7 mouse cellular contexts compared by ENCODE assay signal in genomic region chr13:83604785-83605184, GRCm38 (mm10).
DNase-seq lines count a peak whose midpoint lies in the region; ATAC-seq and TF ChIP-seq lines count a peak whose summit lies in the region.

No protein-coding gene starts in this region.

- H3K27me3 ChIP-seq in lung, postnatal 0 days (replicated peaks; ENCODE audit: insufficient read depth, low read length) = no peaks in the 10 kb centered on the region
- no peaks in the 10 kb centered on the region for H3K27me3 ChIP-seq in limb, embryonic 14.5 days (ENCODE audit: control insufficient read depth, insufficient read depth, low read length)
- no peaks in the 10 kb centered on the region for H3K27me3 ChIP-seq in stomach, embryonic 14.5 days (ENCODE audit: control insufficient read depth, insufficient read depth, low read length)

- H3K4me2 ChIP-seq in lung, postnatal 0 days (replicated peaks; ENCODE audit: low read depth, low read length) = no peak overlapping the region
- no peak overlapping the region for H3K4me2 ChIP-seq in limb, embryonic 14.5 days (replicated peaks; ENCODE audit: low read depth, low read length, severe bottlenecking)
- no peak overlapping the region for H3K4me2 ChIP-seq in stomach, embryonic 14.5 days (replicated peaks; ENCODE audit: low read depth, low read length)

- peak; percentile 15 for TF ChIP-seq CTCF in lung, postnatal 0 days (IDR thresholded peaks at IDR 0.05)
- TF ChIP-seq CTCF in lung, adult 2 months (IDR thresholded peaks at IDR 0.05; ENCODE audit: insufficient read depth, low read length) = no peak
- no peak for TF ChIP-seq CTCF in embryonic fibroblast, embryonic 13.5 days (IDR thresholded peaks at IDR 0.05; ENCODE audit: borderline replicate concordance, insufficient read depth, low read length)

- TF ChIP-seq EP300 in lung, postnatal 0 days (IDR thresholded peaks at IDR 0.05) = no peak

- intact Hi-C loops in left cerebral cortex, postnatal 36 days (cut with DNase I) = no loop called here

- H3K9me3 ChIP-seq in lung, postnatal 0 days (ENCODE audit: low read length) = no peaks in the 10 kb centered on the region
- no peaks in the 10 kb centered on the region for H3K9me3 ChIP-seq in limb, embryonic 14.5 days (ENCODE audit: control insufficient read depth, low read length)
- no peaks in the 10 kb centered on the region for H3K9me3 ChIP-seq in stomach, embryonic 14.5 days (ENCODE audit: control insufficient read depth, low read depth, low read length)

- DNase-seq in lung, postnatal 0 days (ENCODE audit: low spot score) = peak; percentile 27
- no peak for DNase-seq in lung, adult 2 months
- no peak for DNase-seq in limb, embryonic 14.5 days (ENCODE audit: low spot score)
- no peak for DNase-seq in left cerebral cortex, postnatal 36 days (ENCODE audit: low spot score in 2 of 2)

- no peak overlapping the region for H3K4me3 ChIP-seq in lung, postnatal 0 days (ENCODE audit: low read depth, low read length)
- H3K4me3 ChIP-seq in lung, adult 2 months (replicated peaks; ENCODE audit: extremely low read depth, low read depth, low read length) = no peak overlapping the region
- no peak overlapping the region for H3K4me3 ChIP-seq in embryonic fibroblast, embryonic 13.5 days (ENCODE audit: insufficient read depth, low read length)
- no peak overlapping the region for H3K4me3 ChIP-seq in limb, embryonic 14.5 days (replicated peaks; ENCODE audit: low read length)
- no peak overlapping the region for H3K4me3 ChIP-seq in stomach, embryonic 14.5 days (ENCODE audit: low read depth, low read length)

- H3K4me1 ChIP-seq in lung, postnatal 0 days (ENCODE audit: insufficient read depth, low read depth, low read length) = peaks cover 4% of the 10 kb centered on the region; the same call in 1 of the 2 replicates
- H3K4me1 ChIP-seq in lung, adult 2 months (ENCODE audit: control insufficient read depth, insufficient read depth, low read length) = peaks cover 11% of the 10 kb centered on the region
- H3K4me1 ChIP-seq in embryonic fibroblast, embryonic 13.5 days (ENCODE audit: control insufficient read depth, insufficient read depth, low read length) = peaks cover 7% of the 10 kb centered on the region
- peaks cover 39% of the 10 kb centered on the region for H3K4me1 ChIP-seq in limb, embryonic 14.5 days (ENCODE audit: control insufficient read depth, insufficient read depth, low read length)
- peaks cover 14% of the 10 kb centered on the region; the same call in 1 of the 2 replicates for H3K4me1 ChIP-seq in stomach, embryonic 14.5 days (ENCODE audit: control insufficient read depth, insufficient read depth, low read length)

- TF ChIP-seq POLR2A in lung, adult 2 months (IDR thresholded peaks at IDR 0.05; ENCODE audit: borderline replicate concordance, extremely low read depth, low read depth, low read length) = no peak
- no peak for TF ChIP-seq POLR2A in embryonic fibroblast, embryonic 13.5 days (IDR thresholded peaks at IDR 0.05; ENCODE audit: low read depth, low read length)
- TF ChIP-seq POLR2A in limb, embryonic 14.5 days (IDR thresholded peaks at IDR 0.05; ENCODE audit: borderline replicate concordance, extremely low read depth, insufficient read depth, insufficient read length) = no peak

- no peak overlapping the region for H3K27ac ChIP-seq in lung, postnatal 0 days (ENCODE audit: low read length)
- peak overlapping the region; percentile 83 for H3K27ac ChIP-seq in embryonic fibroblast, embryonic 13.5 days (ENCODE audit: insufficient read depth, low read length)
- H3K27ac ChIP-seq in limb, embryonic 14.5 days (replicated peaks; ENCODE audit: low read depth, low read length) = peak overlapping the region; percentile 39; the same call in 1 of the 2 replicates
- peak overlapping the region; percentile 79; the same call in 1 of the 2 replicates for H3K27ac ChIP-seq in stomach, embryonic 14.5 days (ENCODE audit: low read length)

- ATAC-seq in lung, postnatal 0 days = no peak
- no peak for ATAC-seq in limb, embryonic 14.5 days (ENCODE audit: low FRiP score, low read depth)
- no peak for ATAC-seq in stomach, embryonic 14.5 days (ENCODE audit: insufficient number of reproducible peaks, insufficient read depth, low FRiP score, low read depth)
- no peak for ATAC-seq in inflammation-experienced regulatory T-cells, adult 6 months

- no peak overlapping the region for H3K9ac ChIP-seq in lung, postnatal 0 days (replicated peaks; ENCODE audit: low read depth)
- no peak overlapping the region for H3K9ac ChIP-seq in limb, embryonic 14.5 days (ENCODE audit: low read depth, low read length, severe bottlenecking)
- H3K9ac ChIP-seq in stomach, embryonic 14.5 days (replicated peaks; ENCODE audit: low read depth, low read length) = no peak overlapping the region

- WGBS in lung, postnatal 0 days = 57% methylated on average over 4 of the region's 4 CpGs
- WGBS in lung, adult 2 months = 40% methylated on average over 4 of the region's 4 CpGs
- 40% methylated on average over 4 of the region's 4 CpGs for WGBS in limb, embryonic 14.5 days
- 62% methylated on average over 4 of the region's 4 CpGs for WGBS in stomach, embryonic 14.5 days

- H3K36me3 ChIP-seq in lung, postnatal 0 days (ENCODE audit: insufficient read depth, low read length) = no peaks in the 10 kb centered on the region
- H3K36me3 ChIP-seq in limb, embryonic 14.5 days (ENCODE audit: control insufficient read depth, insufficient read depth, low read length) = no peaks in the 10 kb centered on the region
- H3K36me3 ChIP-seq in stomach, embryonic 14.5 days (ENCODE audit: control insufficient read depth, insufficient read depth, low read length) = no peaks in the 10 kb centered on the region
